In genomic region chr3:130535021-130535420, GRCm38 (mm10) we compare ENCODE assay signal across 26 mouse cellular contexts.
"Had no signal": no experiment of that assay in that cellular context is flagged by ENCODE, and none has a peak within 500 bp of the region (broad histone marks: within the 10 kb centered on the region; RNA-seq: fewer than 3 reads in every experiment).

No protein-coding gene starts in this region.

- H3K27ac ChIP-seq: heart, adult 2 months; heart, embryonic 13.5 days; heart, embryonic 15.5 days; hindbrain, embryonic 13.5 days; hindbrain, embryonic 15.5 days; hindbrain, postnatal 0 days; intestine, embryonic 15.5 days; kidney, embryonic 15.5 days; kidney, postnatal 0 days; limb, embryonic 13.5 days; limb, embryonic 15.5 days; liver, embryonic 12.5 days; liver, embryonic 14.5 days had no signal

- H3K9ac ChIP-seq: heart, embryonic 13.5 days; heart, embryonic 15.5 days; hindbrain, embryonic 13.5 days; hindbrain, embryonic 15.5 days; intestine, embryonic 15.5 days; kidney, embryonic 15.5 days; limb, embryonic 13.5 days; limb, embryonic 15.5 days; liver, embryonic 12.5 days; liver, embryonic 14.5 days had no signal

- H3K4me1 ChIP-seq: heart, embryonic 13.5 days; heart, embryonic 15.5 days; hindbrain, embryonic 13.5 days; hindbrain, embryonic 15.5 days; intestine, embryonic 15.5 days; kidney, embryonic 15.5 days; limb, embryonic 13.5 days; limb, embryonic 15.5 days; liver, embryonic 12.5 days had no signal

- DNase-seq: gastrocnemius, postnatal 14 days; gastrocnemius, postnatal 36 days; heart, adult 11 months; heart, adult 2 months; heart, postnatal 14 days; heart, postnatal 36 days; kidney, adult 11 months; kidney, adult 2 months; kidney, adult 9 months; kidney, postnatal 14 days; kidney, postnatal 36 days; layer of hippocampus, adult 9-11 months; layer of hippocampus, postnatal 36 days had no signal

- H3K9me3 ChIP-seq: heart, embryonic 13.5 days; heart, embryonic 15.5 days; hindbrain, embryonic 13.5 days; hindbrain, embryonic 15.5 days; intestine, embryonic 15.5 days; kidney, embryonic 15.5 days; limb, embryonic 13.5 days; limb, embryonic 15.5 days; liver, embryonic 12.5 days had no signal

- H3K4me2 ChIP-seq: heart, embryonic 11.5 days; heart, embryonic 13.5 days; heart, embryonic 15.5 days; hindbrain, embryonic 13.5 days; hindbrain, embryonic 15.5 days; intestine, embryonic 15.5 days; kidney, embryonic 15.5 days; limb, embryonic 13.5 days; limb, embryonic 15.5 days; liver, embryonic 12.5 days had no signal

- H3K27me3 ChIP-seq: heart, embryonic 13.5 days; heart, embryonic 15.5 days; hindbrain, embryonic 13.5 days; hindbrain, embryonic 15.5 days; intestine, embryonic 15.5 days; kidney, embryonic 15.5 days; limb, embryonic 13.5 days; limb, embryonic 15.5 days; liver, embryonic 12.5 days had no signal

- ATAC-seq: hindbrain, postnatal 0 days; intestine, embryonic 15.5 days; liver, embryonic 12.5 days had no signal

- H3K36me3 ChIP-seq: heart, embryonic 13.5 days; heart, embryonic 15.5 days; hindbrain, embryonic 13.5 days; hindbrain, embryonic 15.5 days; intestine, embryonic 15.5 days; kidney, embryonic 15.5 days; limb, embryonic 13.5 days; limb, embryonic 15.5 days; liver, embryonic 12.5 days had no signal

- H3K4me3 ChIP-seq: heart, adult 2 months; heart, embryonic 13.5 days; heart, embryonic 15.5 days; hindbrain, embryonic 13.5 days; hindbrain, embryonic 15.5 days; intestine, embryonic 15.5 days; kidney, embryonic 15.5 days; limb, embryonic 13.5 days; limb, embryonic 15.5 days; liver, embryonic 12.5 days had no signal
